Mouse (Mus musculus): ENCODE measurements around the gene Adat2.

The Adat2 gene

DNA sequence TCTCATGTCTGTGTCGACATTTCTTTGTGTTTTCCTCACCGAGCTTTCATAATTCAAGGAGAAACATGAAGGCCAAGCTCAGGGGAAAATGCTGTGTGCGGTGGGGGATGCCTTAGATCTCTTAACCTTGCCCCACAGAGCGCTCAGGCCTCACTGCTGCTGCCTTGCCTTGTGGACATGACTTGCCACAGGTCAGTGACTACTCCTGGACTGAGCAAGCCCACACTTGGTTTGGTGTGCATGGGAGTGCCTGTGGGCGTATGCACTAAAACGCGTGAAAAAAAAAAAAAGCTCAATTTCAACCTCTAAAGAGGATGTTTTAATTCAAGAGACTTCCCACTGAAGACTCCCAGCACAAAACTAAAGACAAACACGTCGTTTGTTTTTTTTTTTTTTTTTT lies 44.2 kb downstream of the Adat2 start:
- DNase-seq = no peak

DNA sequence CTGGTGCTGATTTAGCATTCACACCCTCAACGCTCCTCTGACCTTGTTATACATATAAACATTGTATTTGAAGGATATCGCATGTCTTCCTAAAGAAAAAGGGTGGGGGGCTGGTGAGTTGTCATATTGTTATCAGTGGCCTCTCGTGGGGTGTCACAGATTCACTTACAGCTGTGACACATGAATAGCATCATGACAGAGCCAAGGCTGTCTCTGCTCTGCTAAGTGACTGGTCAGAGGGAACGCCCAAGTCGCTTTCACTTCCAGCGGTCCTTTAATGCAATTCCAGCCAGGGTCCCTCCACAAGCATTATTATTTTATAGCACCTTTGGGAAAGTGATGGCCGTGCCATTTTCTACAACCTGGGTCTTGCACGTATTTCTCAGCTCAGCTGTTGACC lies 44.8 kb downstream of the Adat2 start:
- no peak for DNase-seq

DNA sequence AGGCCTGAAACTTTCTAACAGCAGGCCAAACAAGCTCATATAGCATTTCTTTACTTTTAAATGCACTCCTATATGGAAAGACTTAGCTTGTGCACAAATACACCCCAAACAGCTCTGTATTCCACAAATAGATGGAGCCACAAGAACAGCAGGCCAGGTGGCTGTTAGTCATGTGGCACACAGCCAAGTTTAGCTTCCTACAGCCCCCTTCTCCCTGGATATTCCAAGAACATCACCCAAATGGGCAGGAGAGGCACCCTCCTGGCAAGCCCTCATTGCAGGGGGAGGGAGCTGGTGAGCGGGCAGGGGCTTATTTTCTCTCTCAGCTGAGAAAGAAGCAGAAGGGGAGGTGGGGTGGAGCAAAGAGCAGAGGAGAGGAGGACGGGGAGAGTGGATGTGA lies 48.2 kb downstream of the Adat2 start:
- DNase-seq = no peak

Measured in thymus, postnatal 14 days (tissue).